Mouse (Mus musculus): Measurements from ENCODE around the gene Med22.

DNA sequence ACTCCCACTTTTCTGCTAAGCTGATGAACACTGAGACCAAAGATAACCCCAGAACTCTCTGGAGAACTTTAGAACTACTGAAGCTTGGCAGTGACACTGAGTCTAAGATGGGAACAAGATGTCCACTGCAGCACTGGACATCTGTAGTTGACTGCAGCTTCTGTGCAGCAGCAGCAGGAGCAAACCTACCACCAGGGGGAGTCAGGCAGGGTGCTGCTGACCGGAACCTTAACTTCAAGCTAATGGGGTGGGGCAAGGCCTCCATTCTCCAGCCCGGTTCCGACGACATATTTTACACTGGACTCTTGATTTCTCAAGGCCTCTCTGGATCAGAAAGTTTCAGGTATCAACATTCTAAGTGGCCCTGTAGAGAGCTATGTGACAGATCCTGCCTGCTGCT lies 3.4 kb downstream of the Med22 start:
- no peak for TF ChIP-seq CHD2 (IDR thresholded peaks at IDR 0.05; ENCODE audit: low read length)
- no peak for TF ChIP-seq MAX (IDR thresholded peaks at IDR 0.05; ENCODE audit: low read length)
- no peak for TF ChIP-seq MAZ (IDR thresholded peaks at IDR 0.05; ENCODE audit: low read depth, low read length)
